Mouse (Mus musculus) gonadal fat pad, adult 2 months (tissue): Measurements from ENCODE around the gene Xrcc5. TPM values are rescaled to one million over a fixed set of nuclear protein-coding genes. Genes with fewer than 3 reads are reported as not detected.

ENCODE experiments used
- DNase-seq: peaks from one replicate; pipeline ENCODE4 v3.0.0-alpha.2; 2012; ENCODE audit warnings: low read depth
- polyA plus RNA-seq: library from polyadenylated mRNA; depleted of rRNA; stranded (reverse); fragments of >200 nt; gene quantifications from 2 replicates; pipeline ENCODE4 v1.2.3, GENCODE M21; 2012; rRNA removed

Gene Xrcc5
- 4.5 and 6.3 TPM in 2 replicates for polyA plus RNA-seq

DNA sequence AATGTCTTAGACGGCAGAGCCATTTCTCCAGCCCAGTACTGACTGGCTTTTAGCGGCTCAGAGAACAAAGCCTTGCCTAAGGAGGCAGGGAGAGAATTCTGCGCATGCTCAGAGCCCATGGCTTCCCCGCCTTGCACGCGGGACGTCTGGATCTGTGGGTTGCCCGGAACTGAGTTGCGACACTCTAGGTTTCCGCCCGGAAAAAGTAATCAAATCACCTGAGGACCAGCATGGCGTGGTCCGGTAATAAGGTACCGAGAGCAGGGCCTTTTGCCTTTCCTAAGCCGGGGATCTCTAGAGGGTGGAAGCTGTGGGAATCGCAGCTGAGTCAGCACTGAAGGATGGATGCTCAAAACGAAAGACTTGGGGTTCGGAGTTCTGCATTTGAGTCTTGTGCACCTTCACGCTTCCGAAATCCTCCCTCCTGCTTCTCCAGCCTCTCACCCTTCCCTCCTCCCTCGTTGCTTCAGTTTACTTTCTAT, at the start of gene Xrcc5:
Xrcc5 (plus strand) TSS at position 105 of the 482 bp plus-strand sequence.
- no peak for DNase-seq

DNA sequence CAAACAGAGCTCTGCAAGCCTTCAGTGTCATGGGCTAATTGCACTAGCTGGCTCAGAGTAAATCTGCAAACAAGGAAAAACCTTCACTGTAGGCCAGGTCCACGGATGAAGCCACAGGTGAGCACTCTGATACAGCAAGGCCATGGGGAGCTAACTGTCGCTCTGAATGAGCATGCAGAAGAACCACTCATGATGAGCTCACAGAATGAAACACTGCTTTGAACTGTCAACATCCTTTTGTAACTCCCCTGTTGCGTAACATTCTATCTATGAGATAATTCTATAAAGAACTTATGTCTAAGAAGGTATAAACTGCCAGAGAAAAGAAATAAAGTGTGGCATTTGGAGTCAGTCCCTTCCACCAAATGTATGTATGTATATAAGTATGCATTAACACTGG, 44.1 kb upstream of the Xrcc5 start:
- DNase-seq, result no peak

GRCm38 (mm10) chr1:72278085-72278484, 29.1 kb upstream of the Xrcc5 start:
- DNase-seq, result no peak

DNA sequence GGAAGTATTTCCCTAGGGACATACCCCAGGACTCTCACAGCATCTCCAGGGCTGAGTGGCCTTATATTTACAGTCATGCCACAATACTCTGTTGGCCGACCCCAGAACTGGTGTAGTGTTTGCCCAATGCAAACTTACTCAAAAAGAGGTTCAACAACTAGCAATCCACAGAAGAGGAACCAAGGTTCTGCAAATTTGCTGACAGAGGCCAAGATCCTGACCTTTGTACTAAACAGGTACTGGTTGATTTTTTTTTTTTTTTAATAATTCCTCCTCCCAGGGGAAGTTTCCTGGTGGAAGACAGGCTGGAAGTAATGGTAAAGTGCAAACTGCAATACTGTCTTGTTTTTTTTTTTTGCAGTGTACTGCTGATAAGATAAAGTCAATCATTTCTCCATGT, 24.6 kb upstream of the Xrcc5 start:
- DNase-seq, result no peak

- no peak for DNase-seq
Measured at GRCm38 (mm10) chr1:72283992-72284485, 23.2 kb upstream of the Xrcc5 start, which contains the start of the genes Pecr and Tmem169. Gene Pecr (minus strand): TSS chr1:72284314. Gene Tmem169 (plus strand): TSS chr1:72284369.

GRCm38 (mm10) chr1:72284539-72284938, 22.7 kb upstream of the Xrcc5 start:
- DNase-seq, result no peak

DNA sequence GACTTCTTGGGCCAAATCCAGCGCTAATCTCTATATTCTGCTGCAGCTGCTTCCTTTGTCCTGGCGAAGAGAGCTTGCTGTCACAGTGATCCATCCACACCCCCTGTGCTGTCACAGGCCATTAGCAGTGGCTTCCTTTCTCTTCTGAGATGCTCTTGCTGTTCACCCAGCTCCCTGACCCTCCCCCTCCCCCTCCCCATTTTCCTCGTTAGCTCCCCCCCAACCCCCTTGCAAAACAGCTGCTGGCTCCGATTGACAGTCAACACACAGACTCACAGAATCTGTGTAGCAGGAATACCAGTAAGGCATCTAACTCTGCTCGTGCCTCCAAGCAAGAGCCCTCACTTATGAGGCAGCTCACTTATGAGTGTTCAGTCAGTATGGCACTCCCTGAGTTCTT, 20.3 kb upstream of the Xrcc5 start:
- DNase-seq, result no peak

GRCm38 (mm10) chr1:72287893-72288292, 19.3 kb upstream of the Xrcc5 start:
- no peak for DNase-seq

DNA sequence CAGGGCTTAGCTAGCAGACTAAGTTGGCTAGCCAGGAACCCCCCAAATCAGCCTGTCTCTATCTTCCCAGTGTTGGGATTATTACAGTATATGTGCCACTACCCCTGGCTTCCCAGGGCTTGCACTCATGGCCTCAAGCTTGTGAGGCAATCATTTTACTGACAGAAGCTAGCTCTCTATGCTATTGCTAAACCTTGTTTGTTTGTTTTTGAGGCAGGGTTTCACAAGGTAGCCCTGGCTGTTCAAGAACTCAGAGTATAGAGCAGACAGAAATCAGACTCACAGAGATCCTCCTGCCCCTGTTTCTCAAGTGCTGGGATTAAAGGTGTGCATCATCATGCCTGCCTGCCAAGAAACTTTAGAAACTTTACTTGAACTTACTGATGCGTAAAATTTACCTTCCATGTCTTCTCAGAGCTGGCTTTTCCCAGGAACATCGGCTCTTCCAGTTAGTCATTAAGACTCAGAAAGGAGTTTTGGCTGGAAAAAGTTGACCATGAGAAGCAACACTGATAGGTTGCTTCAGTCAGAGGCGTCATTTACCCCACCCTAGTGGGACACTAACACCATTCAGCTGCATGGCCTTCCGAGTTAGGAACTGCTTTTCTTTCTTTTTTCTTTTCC, 18.6 kb upstream of the Xrcc5 start:
- DNase-seq, result peak; percentile 93

DNA sequence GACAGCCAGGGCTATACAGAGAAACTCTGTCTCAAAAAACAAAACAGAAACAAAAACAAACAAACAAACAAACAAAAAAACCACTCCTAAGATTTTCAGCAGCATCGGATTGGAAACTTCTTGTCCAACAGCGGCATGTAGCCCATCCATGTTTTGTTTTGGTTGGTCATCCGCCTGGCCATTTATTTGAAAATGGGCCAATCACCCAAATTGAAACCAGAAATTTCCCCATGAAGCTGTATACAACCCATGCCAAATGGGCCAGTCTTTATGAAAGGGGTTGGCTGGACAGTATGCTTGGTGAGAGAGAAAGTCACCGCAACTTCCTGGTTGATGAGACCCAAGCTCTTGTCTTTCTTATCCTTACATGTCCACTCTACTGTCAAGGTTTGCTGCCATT, 16.3 kb upstream of the Xrcc5 start:
- no peak for DNase-seq

GRCm38 (mm10) chr1:72291421-72291820, 15.8 kb upstream of the Xrcc5 start:
- DNase-seq, result no peak

DNA sequence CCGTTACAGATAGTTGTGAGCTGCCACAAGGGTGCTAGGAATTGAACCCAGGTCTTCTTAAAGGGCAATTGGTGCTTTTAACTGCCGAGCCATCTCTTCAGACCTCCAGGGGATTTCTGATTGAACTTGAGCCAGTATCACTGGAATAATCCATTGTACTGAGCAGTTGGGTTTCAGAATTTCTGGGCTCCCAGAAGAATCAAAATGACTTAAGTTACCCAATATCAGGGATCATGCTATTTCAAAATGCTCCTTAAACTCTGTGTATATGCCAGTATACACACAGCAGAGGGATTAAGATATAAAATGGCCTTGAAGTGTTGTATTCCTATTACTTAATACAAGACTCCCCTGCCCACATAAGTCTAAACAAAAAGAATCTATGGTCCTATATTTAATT, 15.3 kb upstream of the Xrcc5 start:
- peak; percentile 95 for DNase-seq

DNA sequence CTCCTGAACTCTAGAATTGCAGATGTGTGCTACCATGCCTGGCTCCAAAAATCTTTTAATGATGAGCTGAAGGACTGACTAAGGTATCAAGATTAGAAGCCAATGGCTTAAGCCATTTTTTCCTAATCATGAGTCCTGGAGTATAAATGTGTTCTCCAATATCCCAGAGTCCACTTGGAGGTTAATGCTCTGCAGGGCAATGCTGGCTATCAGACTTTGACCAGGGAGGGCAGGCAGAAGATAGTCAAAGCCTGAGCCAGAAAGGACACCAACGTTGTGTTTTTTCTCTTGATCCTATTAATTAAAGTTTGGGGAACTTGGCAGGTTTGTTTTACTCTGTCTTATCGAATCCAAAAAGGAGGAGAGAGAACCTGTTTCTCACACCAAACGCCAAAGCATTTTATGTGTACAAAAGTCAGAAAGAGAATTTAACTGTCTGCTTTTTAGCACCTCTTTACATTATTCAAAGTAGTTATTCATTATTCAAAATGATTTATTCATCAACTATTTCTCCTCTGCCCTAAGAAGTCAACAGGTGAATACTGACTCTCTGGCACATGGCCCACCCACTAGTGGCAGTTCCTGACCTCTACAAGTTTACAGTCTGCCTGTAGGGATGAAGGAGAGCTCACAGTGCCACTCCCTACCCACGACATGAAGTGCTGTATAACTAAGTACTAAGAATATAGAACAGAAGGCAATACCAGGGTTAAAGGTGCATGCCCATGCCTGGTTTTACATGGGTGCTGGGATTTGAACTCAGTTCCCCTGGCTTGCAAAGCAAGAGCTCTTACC, 13.2 kb upstream of the Xrcc5 start:
- no peak for DNase-seq

DNA sequence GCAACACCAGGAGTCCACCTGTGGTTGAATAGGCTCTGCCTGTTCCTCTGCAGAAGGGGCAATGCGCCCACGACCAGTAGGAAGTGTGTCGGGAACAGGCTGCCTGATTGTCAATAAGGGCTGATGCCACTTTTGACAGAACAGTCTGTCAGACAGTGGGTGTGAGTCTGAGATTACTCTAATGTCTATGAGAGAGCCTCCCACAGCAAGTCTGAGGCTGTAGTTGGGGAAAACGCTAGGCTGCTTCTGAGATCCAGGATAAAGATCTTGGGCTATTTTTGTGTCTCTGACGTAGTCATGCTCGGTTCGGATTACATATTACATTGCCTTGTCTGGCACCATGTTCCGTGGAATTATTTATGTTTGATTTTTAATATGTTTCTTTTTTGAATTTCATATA, 11.5 kb upstream of the Xrcc5 start:
- DNase-seq, result no peak

DNA sequence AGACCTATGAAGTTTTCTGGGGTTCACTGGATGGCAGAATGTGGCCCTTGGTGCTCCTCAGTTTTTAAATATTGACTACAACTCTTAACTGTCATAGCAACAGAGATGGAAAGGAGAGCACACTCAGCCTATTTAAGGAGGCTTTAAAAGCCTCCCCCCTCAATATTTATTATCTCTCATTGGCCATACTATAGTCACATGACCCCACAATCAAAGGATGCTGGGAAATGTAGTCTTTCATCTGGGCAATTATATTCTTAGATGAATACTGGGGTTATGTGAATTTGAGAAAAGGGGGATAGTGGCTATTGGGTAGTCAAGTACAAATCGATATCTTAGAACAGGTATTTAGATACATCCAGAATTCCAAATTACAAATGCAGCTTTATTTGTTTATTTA, 5.4 kb upstream of the Xrcc5 start:
- no peak for DNase-seq

- DNase-seq, result no peak
Measured at GRCm38 (mm10) chr1:72306241-72306640, 980 bp upstream of the Xrcc5 start.

DNA sequence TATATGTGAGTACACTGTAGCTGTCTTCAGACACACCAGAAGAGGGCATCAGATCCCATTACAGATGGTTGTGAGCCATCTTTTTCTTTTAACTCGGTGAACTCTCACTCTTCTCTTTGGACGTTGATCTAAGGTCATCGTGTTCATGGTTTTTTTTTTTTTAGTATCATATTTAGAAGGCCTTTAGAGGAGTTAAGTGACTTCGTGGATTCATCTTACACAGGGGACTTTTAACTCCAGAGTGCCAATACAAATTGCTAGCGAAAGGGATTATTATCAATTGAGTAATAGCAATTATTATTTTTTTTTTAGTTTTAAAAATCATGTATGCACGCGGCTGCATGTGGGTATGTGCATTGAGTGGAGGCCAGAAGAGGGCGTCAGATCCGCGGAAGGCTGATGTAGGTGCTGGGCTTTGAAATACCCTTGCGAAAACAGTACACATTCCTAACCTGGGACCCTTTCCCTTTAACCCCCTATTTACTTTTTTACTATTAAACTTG, 491 bp upstream of the Xrcc5 start:
- no peak for DNase-seq

GRCm38 (mm10) chr1:72308919-72309318, 1.7 kb downstream of the Xrcc5 start:
- no peak for DNase-seq

DNA sequence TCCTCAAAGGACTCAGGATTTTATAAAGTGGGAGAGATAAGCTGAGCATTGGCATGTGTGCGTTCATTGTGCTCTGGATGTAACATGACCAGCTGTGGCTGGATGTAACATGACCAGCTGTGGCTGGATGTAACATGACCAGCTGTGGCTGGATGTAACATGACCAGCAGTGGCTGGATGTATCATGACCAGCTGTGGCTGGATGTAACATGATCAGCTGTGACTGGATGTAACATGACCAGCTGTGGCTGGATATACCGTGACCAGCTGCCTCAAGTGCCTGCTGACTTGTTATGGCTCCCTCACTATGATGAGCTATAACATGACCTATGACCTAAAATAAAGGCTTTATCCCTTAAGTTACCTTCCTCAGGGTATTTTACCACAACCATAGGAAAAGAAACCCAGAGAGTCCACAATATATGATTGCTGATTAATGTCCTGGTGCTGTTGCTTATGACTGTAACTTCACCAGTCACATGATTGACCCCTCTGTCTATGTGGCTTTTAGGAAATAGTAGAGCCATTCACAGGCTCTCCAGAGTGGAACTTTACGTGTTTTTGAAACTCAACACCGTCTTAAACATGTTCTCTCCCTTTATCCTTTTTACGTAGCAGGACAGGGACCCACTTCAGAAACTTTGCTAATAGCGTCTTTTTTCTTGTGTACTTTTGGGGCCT, 2.7 kb downstream of the Xrcc5 start:
- DNase-seq, result no peak

GRCm38 (mm10) chr1:72312701-72313398, 5.6 kb downstream of the Xrcc5 start:
- no peak for DNase-seq

- no peak for DNase-seq
Measured at GRCm38 (mm10) chr1:72313399-72314039, 6.3 kb downstream of the Xrcc5 start.
